Comparison of ENCODE assay signal across 10 mouse cellular contexts in genomic region chr1:64193150-64193838, GRCm38 (mm10).
DNase-seq lines count a peak whose midpoint lies in the region; ATAC-seq and TF ChIP-seq lines count a peak whose summit lies in the region.
"Had no signal": no experiment of that assay in that cellular context is flagged by ENCODE, and none has a peak within 500 bp of the region (broad histone marks: within the 10 kb centered on the region; RNA-seq: fewer than 3 reads in every experiment).

No protein-coding gene starts in this region.

- peak; percentile 23 for ATAC-seq in activated CD4-positive, CD25-positive, alpha-beta regulatory T cell, adult 4 months
- no peak for ATAC-seq in forebrain, embryonic 12.5 days (ENCODE audit: low FRiP score)
- no peak for ATAC-seq in heart, embryonic 12.5 days (ENCODE audit: insufficient number of reproducible peaks, low FRiP score)

- 49% methylated on average over 13 of the region's 13 CpGs for WGBS in forebrain, embryonic 12.5 days
- WGBS in heart, embryonic 12.5 days = 66% methylated on average over 13 of the region's 13 CpGs

- H3K27ac ChIP-seq in left cerebral cortex, adult 2 months = 0 out of 2 replicates have a peak overlapping the region, but pooled peaks have one; percentile 6
- H3K27ac ChIP-seq in forebrain, embryonic 12.5 days = peak overlapping the region; percentile 31; the same call in 1 of the 2 replicates
- H3K27ac ChIP-seq in heart, embryonic 12.5 days (ENCODE audit: poor library complexity, severe bottlenecking) = no peak overlapping the region

- DNase-seq in left cerebral cortex, adult 2 months (ENCODE audit: extremely low spot score in 1 of 2, low spot score in 2 of 2) = no peak
- no peak for DNase-seq in left cerebral cortex, adult 11 months (ENCODE audit: low spot score)
- peak; percentile 62 for DNase-seq in kidney, postnatal 10 days
- DNase-seq in urinary bladder, postnatal 14 days (ENCODE audit: low spot score) = no peak
- no peak for DNase-seq in Muller cell, postnatal 12 days (ENCODE audit: inconsistent ontology term)
- DNase-seq: thymus, postnatal 36 days had no signal

- TF ChIP-seq CTCF in left cerebral cortex, adult 2 months (IDR thresholded peaks at IDR 0.05) = no peak

- H3K9me3 ChIP-seq in forebrain, embryonic 12.5 days = no peaks in the 10 kb centered on the region
- no peaks in the 10 kb centered on the region for H3K9me3 ChIP-seq in heart, embryonic 12.5 days (replicated peaks)

- no peaks in the 10 kb centered on the region for H3K36me3 ChIP-seq in forebrain, embryonic 12.5 days (replicated peaks)
- H3K36me3 ChIP-seq in heart, embryonic 12.5 days = no peaks in the 10 kb centered on the region

- peaks cover 54% of the 10 kb centered on the region for H3K4me1 ChIP-seq in forebrain, embryonic 12.5 days
- H3K4me1 ChIP-seq in heart, embryonic 12.5 days (replicated peaks) = peaks cover 21% of the 10 kb centered on the region

- H3K4me2 ChIP-seq in forebrain, embryonic 12.5 days = no peak overlapping the region
- H3K4me2 ChIP-seq in heart, embryonic 12.5 days = no peak overlapping the region

- intact Hi-C loops in left cerebral cortex, adult 2 months (cut with DNase I) = loop anchor here (10.0 kb wide), 1 partner anchor 428 kb away; the partner anchor contains the start of gene 4933402D24Rik

- no peak overlapping the region for H3K4me3 ChIP-seq in left cerebral cortex, adult 2 months
- no peak overlapping the region for H3K4me3 ChIP-seq in forebrain, embryonic 12.5 days (replicated peaks)
- H3K4me3 ChIP-seq in heart, embryonic 12.5 days = no peak overlapping the region
- H3K4me3 ChIP-seq: erythroblast, embryonic 14.5 days had no signal

- H3K9ac ChIP-seq in forebrain, embryonic 12.5 days = no peak overlapping the region
- H3K9ac ChIP-seq in heart, embryonic 12.5 days = no peak overlapping the region

- H3K27me3 ChIP-seq in forebrain, embryonic 12.5 days = no peaks in the 10 kb centered on the region
- no peaks in the 10 kb centered on the region for H3K27me3 ChIP-seq in heart, embryonic 12.5 days (replicated peaks)
